Mouse (Mus musculus): Measurements from ENCODE around the gene Ppfia3. TPM values are rescaled to one million over a fixed set of nuclear protein-coding genes. Genes with fewer than 3 reads are reported as not detected.
"Not testable (repeated sequence)": the region's sequence is repeated elsewhere in the genome, so short reads cannot be mapped to it uniquely, and the experiment has no call there.

Gene Ppfia3
- 47.1 and 70.3 TPM in 2 replicates for polyA plus RNA-seq (2012; rRNA removed)

GRCm38 (mm10) chr7:45366652-45367019 is at the start of gene Ppfia3:
Gene Ppfia3 (minus strand): TSS chr7:45367019.
- DNase-seq (ENCODE audit: low read depth, low spot score): no peak
- WGBS: 0% methylated on average over 17 of the region's 26 CpGs

GRCm38 (mm10) chr7:45415636-45416035 is 48.8 kb upstream of the Ppfia3 start:
- 23% methylated on average over 37 of the region's 37 CpGs for WGBS
- DNase-seq (ENCODE audit: low read depth, low spot score): no peak

GRCm38 (mm10) chr7:45414740-45415224 is 48.0 kb upstream of the Ppfia3 start:
- DNase-seq (ENCODE audit: low read depth, low spot score): no peak
- WGBS: 47% methylated on average over 12 of the region's 12 CpGs

GRCm38 (mm10) chr7:45413864-45414739 is 47.3 kb upstream of the Ppfia3 start:
- 4% methylated on average over 27 of the region's 27 CpGs for WGBS
- DNase-seq (ENCODE audit: low read depth, low spot score): no peak

GRCm38 (mm10) chr7:45413113-45413863 is 46.5 kb upstream of the Ppfia3 start, which contains the start of gene Ntf5:
Gene Ntf5 (plus strand): TSS chr7:45413695.
- no peak for DNase-seq (ENCODE audit: low read depth, low spot score)
- WGBS: 2% methylated on average over 42 of the region's 45 CpGs

- DNase-seq (ENCODE audit: low read depth, low spot score): no peak
- WGBS: 74% methylated on average over 2 of the region's 2 CpGs
These were observed 45.6 kb upstream of the Ppfia3 start for GRCm38 (mm10) chr7:45412421-45412820.

GRCm38 (mm10) chr7:45409497-45410163 is 42.8 kb upstream of the Ppfia3 start:
- WGBS: 80% methylated on average over 8 of the region's 8 CpGs
- no peak for DNase-seq (ENCODE audit: low read depth, low spot score)

- DNase-seq (ENCODE audit: low read depth, low spot score): no peak
- 85% methylated on average over 17 of the region's 17 CpGs for WGBS
These were observed 42.1 kb upstream of the Ppfia3 start for GRCm38 (mm10) chr7:45408949-45409348.

GRCm38 (mm10) chr7:45408351-45408750 is 41.5 kb upstream of the Ppfia3 start:
- whole genome bisulfite sequencing: 64% methylated on average over 7 of the region's 7 CpGs

GRCm38 (mm10) chr7:45407836-45408235 is 41.0 kb upstream of the Ppfia3 start:
- DNase-seq (ENCODE audit: low read depth, low spot score): no peak

More at GRCm38 (mm10) chr7:45408351-45408750, 41.5 kb upstream of the Ppfia3 start:
- no peak for DNase-seq (ENCODE audit: low read depth, low spot score)

GRCm38 (mm10) chr7:45406157-45407156 is 39.6 kb upstream of the Ppfia3 start:
- DNase-seq (ENCODE audit: low read depth, low spot score): no peak
- WGBS: 1% methylated on average over 114 of the region's 114 CpGs

More at GRCm38 (mm10) chr7:45407836-45408235, 41.0 kb upstream of the Ppfia3 start:
- WGBS: 73% methylated on average over 10 of the region's 10 CpGs

GRCm38 (mm10) chr7:45405091-45406075 is 38.6 kb upstream of the Ppfia3 start, which contains the start of gene Kcna7:
Gene Kcna7 (plus strand): TSS chr7:45405653.
- DNase-seq (ENCODE audit: low read depth, low spot score): peak; percentile 21
- WGBS: 9% methylated on average over 28 of the region's 28 CpGs

- peak; percentile 63 for DNase-seq (ENCODE audit: low read depth, low spot score)
- 39% methylated on average over 6 of the region's 6 CpGs for WGBS
These were observed 36.9 kb upstream of the Ppfia3 start for GRCm38 (mm10) chr7:45403532-45404261.

GRCm38 (mm10) chr7:45401521-45402085 is 34.8 kb upstream of the Ppfia3 start:
- no peak for DNase-seq (ENCODE audit: low read depth, low spot score)
- WGBS: 58% methylated on average over 10 of the region's 10 CpGs

- 57% methylated on average over 2 of the region's 2 CpGs for WGBS
- no peak for DNase-seq (ENCODE audit: low read depth, low spot score)
These were observed 30.0 kb upstream of the Ppfia3 start for GRCm38 (mm10) chr7:45396787-45397186.

GRCm38 (mm10) chr7:45396337-45396775 is 29.5 kb upstream of the Ppfia3 start:
- 2% methylated on average over 3 of the region's 3 CpGs for WGBS

More at GRCm38 (mm10) chr7:45396337-45396775, 29.5 kb upstream of the Ppfia3 start:
- not testable (repeated sequence) for DNase-seq (ENCODE audit: low read depth, low spot score)
